Mouse (Mus musculus) embryonic facial prominence, embryonic 14.5 days (tissue): ENCODE measurements at regions not wholly inside any gene's neighbourhood (a gene's known extent, or its start where the extent isn't known, plus 50 kb on each side); places are given as distances from the start of the nearest gene placed in this dataset.
"Not testable (repeated sequence)": the region's sequence is repeated elsewhere in the genome, so short reads cannot be mapped to it uniquely, and the experiment has no call there.

Experiments used
- ATAC-seq: fragments of 200-750 bp; cut with Nextera tagmentation; 2 replicates; pipeline ENCODE4 v1.8.0; 2017; ENCODE audit warnings: low read depth, moderate number of reproducible peaks, moderate TSS enrichment
- DNase-seq: peaks from one replicate; pipeline ENCODE4 v3.0.0-alpha.2; 2015; ENCODE audit warnings: low spot score
- H3K27ac ChIP-seq: fragments of 300-500 bp; sonication (generic); replicated peaks from 2 replicates; pipeline ENCODE4 v1.5.1; 2014; ENCODE audit warnings: low read depth, mild to moderate bottlenecking, low read length, moderate library complexity
- H3K27me3 ChIP-seq: fragments of 300-500 bp; sonication (generic); replicated peaks from 2 replicates; pipeline ENCODE4 v1.6.1; 2014; ENCODE audit warnings: low read length; ENCODE audit not compliant: control insufficient read depth, insufficient read depth
- H3K36me3 ChIP-seq: fragments of 300-500 bp; sonication (generic); 2 replicates; pipeline ENCODE4 v1.6.1; 2014; ENCODE audit warnings: low read length, mixed read lengths; ENCODE audit not compliant: control insufficient read depth, insufficient read depth
- H3K4me1 ChIP-seq: fragments of 300-500 bp; sonication (generic); 2 replicates; pipeline ENCODE4 v1.6.1; 2014; ENCODE audit warnings: antibody characterized with exemption, low read length; ENCODE audit not compliant: control insufficient read depth, insufficient read depth
- H3K4me2 ChIP-seq: fragments of 300-500 bp; sonication (generic); 2 replicates; pipeline ENCODE4 v1.6.1; 2014; ENCODE audit warnings: low read depth, mild to moderate bottlenecking, low read length, moderate library complexity, mixed read lengths
- H3K4me3 ChIP-seq: fragments of 300-500 bp; sonication (generic); 2 replicates; pipeline ENCODE4 v1.5.1; 2014; ENCODE audit warnings: low read depth, mild to moderate bottlenecking, low read length
- H3K9ac ChIP-seq: fragments of 300-500 bp; sonication (generic); 2 replicates; pipeline ENCODE4 v1.6.1; 2014; ENCODE audit warnings: low read depth, mild to moderate bottlenecking, low read length, moderate library complexity, mixed read lengths
- H3K9me3 ChIP-seq: fragments of 300-500 bp; sonication (generic); 2 replicates; pipeline ENCODE4 v1.6.1; 2016; ENCODE audit warnings: low read length; ENCODE audit not compliant: control insufficient read depth
- WGBS: fragments of 180-500 bp; shearing (Covaris S2); extraction: QIAGEN DNeasy Blood & Tissue Kit; methylation state at CpG from one replicate; pipeline ENCODE4 v1.1.7; 2014; 5-methylcytosine and 5-hydroxymethylcytosine counted together

DNA sequence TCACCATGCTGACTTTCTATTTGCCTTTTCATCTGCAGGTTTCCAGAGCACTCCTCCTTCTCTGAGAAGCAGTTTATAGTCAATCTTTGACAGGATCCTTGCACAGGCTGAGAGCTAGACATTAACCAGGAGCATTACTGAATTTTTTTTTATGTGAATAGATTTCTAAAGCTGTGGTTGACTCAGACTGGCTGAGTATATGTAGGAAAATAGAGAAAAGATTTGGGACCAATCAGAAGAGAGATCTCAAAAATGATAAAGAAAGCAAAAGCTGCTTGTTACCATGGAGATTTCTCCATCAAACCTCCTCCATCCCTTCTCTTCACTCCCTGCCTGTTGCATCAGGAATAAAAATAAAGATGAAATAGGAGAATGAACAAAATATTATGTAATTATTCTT is 731.2 kb upstream of the Ndn start:
- ATAC-seq: no peak

GRCm38 (mm10) chr7:61644893-61645545 is 701.4 kb upstream of the Ndn start:
- 65% methylated on average over 4 of the region's 4 CpGs for WGBS
- DNase-seq (no peak), ATAC-seq (no peak)
- H3K9me3 ChIP-seq: peaks cover 8% of the 10 kb centered on the region; the same call in 1 of the 2 replicates
- no peak overlapping the region for H3K27ac ChIP-seq
- no peak overlapping the region for H3K4me2 ChIP-seq
- no peaks in the 10 kb centered on the region for H3K36me3 ChIP-seq
- no peaks in the 10 kb centered on the region for H3K27me3 ChIP-seq
- no peak overlapping the region for H3K9ac ChIP-seq
- no peak overlapping the region for H3K4me3 ChIP-seq
- H3K4me1 ChIP-seq: no peaks in the 10 kb centered on the region

More for the DNA sequence above, 731.2 kb upstream of the Ndn start:
- Histone ChIP-seq H3K4me3 (no peak overlapping the region), H3K36me3 (no peaks in the 10 kb centered on the region), H3K9ac (no peak overlapping the region), H3K27me3 (no peaks in the 10 kb centered on the region), H3K9me3 (no peaks in the 10 kb centered on the region), H3K4me1 (no peaks in the 10 kb centered on the region), H3K4me2 (no peak overlapping the region), H3K27ac (no peak overlapping the region)
- DNase-seq: no peak

GRCm38 (mm10) chr7:61658086-61658485 is 688.3 kb upstream of the Ndn start:
- no peak overlapping the region for H3K27ac ChIP-seq
- no peak for DNase-seq
- H3K9me3 ChIP-seq: 0 out of 2 replicates have a peak, but pooled peaks cover 5% of the 10 kb centered on the region
- H3K4me2 ChIP-seq: no peak overlapping the region
- no peaks in the 10 kb centered on the region for H3K36me3 ChIP-seq
- H3K4me3 ChIP-seq: no peak overlapping the region
- 88% methylated on average over 3 of the region's 3 CpGs for WGBS
- H3K27me3 ChIP-seq: no peaks in the 10 kb centered on the region
- H3K9ac ChIP-seq: no peak overlapping the region
- H3K4me1 ChIP-seq: no peaks in the 10 kb centered on the region
- no peak for ATAC-seq

DNA sequence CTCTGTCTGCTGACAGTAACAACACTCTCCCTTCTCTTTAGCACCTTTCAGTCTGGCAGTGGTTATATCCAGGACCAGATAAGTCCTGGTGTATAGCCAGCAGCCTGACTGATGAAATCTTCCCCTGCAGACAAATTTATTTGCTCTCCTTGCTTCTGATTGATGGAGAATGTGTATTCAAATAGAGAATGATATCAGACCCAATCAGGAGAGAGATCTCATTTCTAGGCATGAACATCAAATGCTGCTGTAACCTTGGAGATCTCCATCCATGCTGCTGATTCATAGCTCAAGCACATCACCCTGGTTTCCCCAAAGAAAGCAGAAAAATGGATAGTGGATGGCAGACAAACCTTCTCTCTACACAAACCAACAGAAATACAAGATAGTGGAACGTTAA is 663.3 kb upstream of the Ndn start:
- no peak for DNase-seq
- 48% methylated on average over 1 of the region's 1 CpGs for WGBS
- H3K27ac ChIP-seq: no peak overlapping the region
- no peak overlapping the region for H3K9ac ChIP-seq
- no peak for ATAC-seq
- no peaks in the 10 kb centered on the region for H3K4me1 ChIP-seq
- H3K4me3 ChIP-seq: no peak overlapping the region
- no peaks in the 10 kb centered on the region for H3K27me3 ChIP-seq
- H3K4me2 ChIP-seq: no peak overlapping the region
- no peaks in the 10 kb centered on the region for H3K36me3 ChIP-seq
- no peaks in the 10 kb centered on the region for H3K9me3 ChIP-seq

GRCm38 (mm10) chr7:61685052-61685655 is 661.2 kb upstream of the Ndn start:
- WGBS: 67% methylated on average over 5 of the region's 5 CpGs
- Histone ChIP-seq H3K4me1 (no peaks in the 10 kb centered on the region), H3K9me3 (no peaks in the 10 kb centered on the region), H3K36me3 (no peaks in the 10 kb centered on the region), H3K4me3 (no peak overlapping the region), H3K27me3 (no peaks in the 10 kb centered on the region), H3K9ac (no peak overlapping the region), H3K27ac (no peak overlapping the region), H3K4me2 (no peak overlapping the region)
- no peak for DNase-seq
- ATAC-seq: no peak

DNA sequence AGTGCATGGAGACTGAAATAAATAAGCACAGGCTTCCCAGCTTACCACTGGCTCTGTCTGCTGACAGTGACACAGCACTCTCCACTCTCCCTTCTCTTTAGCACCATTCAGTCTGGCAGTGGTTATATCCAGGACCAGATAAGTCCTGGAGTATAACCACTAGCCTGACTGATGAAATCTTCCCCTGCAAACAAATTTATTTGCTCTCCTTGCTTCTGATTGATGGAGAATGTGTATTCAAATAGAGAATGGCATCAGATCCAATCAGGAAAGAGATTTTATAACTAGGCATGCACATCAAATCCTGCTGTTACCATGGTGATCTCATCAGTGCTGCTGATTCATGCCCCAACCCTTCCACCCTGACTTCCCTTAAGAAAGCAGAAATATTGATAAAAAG is 620.2 kb upstream of the Ndn start:
- ATAC-seq (no peak), DNase-seq (no peak)
- Histone ChIP-seq H3K4me3 (no peak overlapping the region), H3K9me3 (peaks cover 6% of the 10 kb centered on the region; the same call in 1 of the 2 replicates), H3K36me3 (no peaks in the 10 kb centered on the region), H3K4me2 (no peak overlapping the region), H3K27ac (no peak overlapping the region), H3K27me3 (no peaks in the 10 kb centered on the region), H3K9ac (no peak overlapping the region), H3K4me1 (no peaks in the 10 kb centered on the region)

DNA sequence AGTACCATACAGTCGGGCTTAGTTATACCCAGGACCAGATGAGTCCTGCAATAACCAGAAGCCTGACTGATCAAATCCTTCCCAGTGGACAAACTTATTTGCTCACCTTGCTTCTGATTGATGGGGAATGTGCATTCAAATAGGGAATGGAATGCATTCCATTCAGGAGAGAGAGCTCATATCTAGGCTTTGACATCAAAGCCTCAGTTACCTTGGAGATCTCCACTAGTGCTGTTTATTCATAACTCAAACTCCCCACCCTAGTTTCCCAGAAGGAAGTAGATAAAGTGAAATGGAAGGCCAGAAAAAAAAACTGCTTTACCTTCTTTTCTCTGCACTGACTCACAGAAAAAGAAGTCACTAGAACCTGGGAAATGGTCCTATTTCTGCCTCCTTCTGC is 608.9 kb upstream of the Ndn start:
- Histone ChIP-seq H3K4me3 (no peak overlapping the region), H3K9me3 (no peaks in the 10 kb centered on the region), H3K4me1 (no peaks in the 10 kb centered on the region), H3K27ac (no peak overlapping the region), H3K4me2 (no peak overlapping the region), H3K9ac (no peak overlapping the region), H3K27me3 (no peaks in the 10 kb centered on the region), H3K36me3 (no peaks in the 10 kb centered on the region)
- whole genome bisulfite sequencing: 78% methylated on average over 1 of the region's 1 CpGs
- ATAC-seq (no peak), DNase-seq (no peak)

DNA sequence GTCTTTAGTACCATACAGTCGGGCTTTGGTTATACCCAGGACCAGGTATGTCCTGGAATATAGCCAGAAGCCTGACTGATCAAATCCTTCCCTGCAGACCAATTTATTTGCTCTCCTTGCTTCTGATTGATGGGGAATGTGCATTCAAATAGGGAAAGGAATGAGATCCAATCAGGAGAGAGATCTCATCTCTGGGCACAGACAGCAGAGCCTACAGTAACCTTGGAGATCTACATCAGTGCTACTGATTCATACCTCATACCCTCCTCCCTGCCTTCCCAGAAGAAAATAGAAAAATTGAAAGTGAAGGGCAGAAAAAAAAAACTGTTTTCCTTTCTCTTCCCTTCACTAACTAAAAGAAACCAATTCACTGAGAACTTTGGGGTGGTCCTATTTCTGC is 607.0 kb upstream of the Ndn start:
- H3K27me3 ChIP-seq, H3K9ac ChIP-seq, ATAC-seq: not testable (repeated sequence)

GRCm38 (mm10) chr7:61769826-61770225 is 576.5 kb upstream of the Ndn start:
- ATAC-seq: no peak
- no peaks in the 10 kb centered on the region for H3K36me3 ChIP-seq
- H3K4me3 ChIP-seq: no peak overlapping the region
- H3K9ac ChIP-seq: no peak overlapping the region
- no peaks in the 10 kb centered on the region for H3K27me3 ChIP-seq
- no peak overlapping the region for H3K4me2 ChIP-seq
- no peak for DNase-seq
- H3K27ac ChIP-seq: no peak overlapping the region
- no peaks in the 10 kb centered on the region for H3K9me3 ChIP-seq
- no peaks in the 10 kb centered on the region for H3K4me1 ChIP-seq

More for the DNA sequence above, 607.0 kb upstream of the Ndn start:
- no CpG with 5 or more reads among the region's 1 CpGs for WGBS
- H3K27ac ChIP-seq, H3K4me1 ChIP-seq, H3K4me2 ChIP-seq, H3K4me3 ChIP-seq, H3K9me3 ChIP-seq, DNase-seq, H3K36me3 ChIP-seq: not testable (repeated sequence)
